Mouse (Mus musculus): ENCODE results near the gene Gm43064.
"Not testable (repeated sequence)": the region's sequence is repeated elsewhere in the genome, so short reads cannot be mapped to it uniquely, and the experiment has no call there.

The Gm43064 gene

GRCm38 (mm10) chr3:103808891-103809798, at the start of gene Gm43064, which contains the start of the genes Dclre1b and Ap4b1:
Gm43064 (plus strand) TSS chr3:103809573.
Dclre1b (minus strand) TSS chr3:103809444.
Ap4b1 (plus strand) TSS chr3:103809520.
- DNase-seq (ENCODE audit: low read depth, low spot score) = peak; percentile 86

- no peak for DNase-seq (ENCODE audit: low read depth, low spot score)
Measured at GRCm38 (mm10) chr3:103766789-103767188, 42.6 kb upstream of the Gm43064 start.

GRCm38 (mm10) chr3:103771531-103772130, 37.7 kb upstream of the Gm43064 start:
- no peak for DNase-seq (ENCODE audit: low read depth, low spot score)

- no peak for DNase-seq (ENCODE audit: low read depth, low spot score)
Measured at GRCm38 (mm10) chr3:103772846-103773245, 36.5 kb upstream of the Gm43064 start.

- DNase-seq (ENCODE audit: low read depth, low spot score) = no peak
Measured at GRCm38 (mm10) chr3:103773508-103773907, 35.9 kb upstream of the Gm43064 start.

- no peak for DNase-seq (ENCODE audit: low read depth, low spot score)
Measured at GRCm38 (mm10) chr3:103774009-103774408, 35.4 kb upstream of the Gm43064 start.

- DNase-seq (ENCODE audit: low read depth, low spot score) = no peak
Measured at GRCm38 (mm10) chr3:103777940-103778339, 31.4 kb upstream of the Gm43064 start.

GRCm38 (mm10) chr3:103778660-103779059, 30.7 kb upstream of the Gm43064 start:
- no peak for DNase-seq (ENCODE audit: low read depth, low spot score)

GRCm38 (mm10) chr3:103779183-103779582, 30.2 kb upstream of the Gm43064 start:
- no peak for DNase-seq (ENCODE audit: low read depth, low spot score)

GRCm38 (mm10) chr3:103780271-103780670, 29.1 kb upstream of the Gm43064 start:
- DNase-seq (ENCODE audit: low read depth, low spot score) = no peak

- no peak for DNase-seq (ENCODE audit: low read depth, low spot score)
Measured at GRCm38 (mm10) chr3:103780777-103781176, 28.6 kb upstream of the Gm43064 start.

- DNase-seq (ENCODE audit: low read depth, low spot score) = no peak
Measured at GRCm38 (mm10) chr3:103782844-103783609, 26.3 kb upstream of the Gm43064 start.

GRCm38 (mm10) chr3:103787225-103787624, 22.1 kb upstream of the Gm43064 start:
- no peak for DNase-seq (ENCODE audit: low read depth, low spot score)

- no peak for DNase-seq (ENCODE audit: low read depth, low spot score)
Measured at GRCm38 (mm10) chr3:103789096-103789495, 20.3 kb upstream of the Gm43064 start.

GRCm38 (mm10) chr3:103789891-103790345, 19.5 kb upstream of the Gm43064 start:
- DNase-seq (ENCODE audit: low read depth, low spot score) = no peak

- DNase-seq (ENCODE audit: low read depth, low spot score) = no peak
Measured at GRCm38 (mm10) chr3:103790346-103791145, 18.8 kb upstream of the Gm43064 start.

GRCm38 (mm10) chr3:103791230-103792110, 17.9 kb upstream of the Gm43064 start, which contains the start of gene Hipk1:
Hipk1 (minus strand) TSS chr3:103791563.
- DNase-seq (ENCODE audit: low read depth, low spot score) = peak; percentile 81

GRCm38 (mm10) chr3:103792111-103792406, 17.3 kb upstream of the Gm43064 start:
- DNase-seq (ENCODE audit: low read depth, low spot score) = not testable (repeated sequence)

- DNase-seq (ENCODE audit: low read depth, low spot score) = no peak
Measured at GRCm38 (mm10) chr3:103792566-103792965, 16.8 kb upstream of the Gm43064 start.

GRCm38 (mm10) chr3:103796389-103796788, 13.0 kb upstream of the Gm43064 start:
- no peak for DNase-seq (ENCODE audit: low read depth, low spot score)

All from brain, embryonic 18.5 days (tissue).